Mouse (Mus musculus) embryo, embryonic 11 days (tissue): ENCODE measurements at regions not wholly inside any gene's neighbourhood (a gene's known extent, or its start where the extent isn't known, plus 50 kb on each side); places are given as distances from the start of the nearest gene placed in this dataset.

Experiments
- DNase-seq: peaks from one replicate; pipeline ENCODE4 v3.0.0-alpha.2; 2015

DNA sequence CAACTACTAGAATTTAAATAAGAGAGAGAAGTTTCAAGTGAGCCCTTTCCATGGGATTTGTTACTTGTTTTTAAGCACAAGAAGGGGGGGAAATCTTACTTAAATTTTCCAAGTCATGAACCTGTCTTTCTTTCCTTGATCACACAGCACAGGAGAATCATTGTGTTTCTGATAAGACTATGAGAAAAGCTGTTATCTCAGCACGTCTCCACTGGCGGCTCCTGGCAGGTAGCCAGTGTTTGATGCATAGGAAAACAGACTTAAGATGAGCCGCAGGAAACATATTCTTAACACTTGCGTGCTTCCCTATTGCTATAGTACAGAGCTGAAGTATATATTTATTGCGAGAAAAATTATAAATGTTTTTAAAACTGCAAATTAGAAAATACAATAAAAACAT lies 920.3 kb downstream of the Efna5 start:
- no peak for DNase-seq

DNA sequence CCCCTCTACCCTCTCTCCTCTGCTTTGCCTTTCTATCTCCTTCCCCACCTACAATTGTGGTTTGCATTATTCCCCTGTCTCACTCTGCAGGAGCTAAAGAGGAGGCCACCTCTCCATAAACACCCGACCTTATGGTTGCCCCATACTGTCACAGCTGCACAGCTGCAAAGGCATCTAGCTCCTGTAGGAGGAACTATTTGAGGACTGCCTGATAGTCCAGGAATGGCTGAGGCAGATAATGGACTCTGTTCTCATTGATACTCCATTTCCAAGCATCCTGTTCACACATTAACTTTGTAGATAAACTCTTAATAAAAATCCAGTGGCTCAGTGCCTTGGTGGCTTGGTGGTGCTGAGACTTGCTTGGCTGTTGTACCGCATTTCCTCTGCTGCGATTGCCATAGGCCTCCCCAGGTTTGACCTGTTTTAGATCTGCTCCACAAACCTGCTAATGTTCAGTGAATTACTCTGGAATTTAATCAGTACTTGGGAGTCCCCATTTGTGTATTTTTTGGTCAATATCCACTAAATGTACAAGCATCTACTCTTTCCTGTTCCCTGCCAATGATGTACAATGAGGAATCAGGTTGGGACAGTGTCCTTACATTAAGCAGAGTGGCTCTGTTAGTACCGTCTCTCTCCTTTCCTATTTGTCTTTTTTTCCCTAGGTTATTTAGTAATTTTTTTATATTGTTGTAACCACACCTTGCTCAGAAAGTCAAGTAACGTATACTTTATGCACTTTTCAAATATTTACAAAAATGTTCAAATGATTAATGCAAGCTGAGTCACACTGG lies 920.9 kb downstream of the Efna5 start:
- no peak for DNase-seq

DNA sequence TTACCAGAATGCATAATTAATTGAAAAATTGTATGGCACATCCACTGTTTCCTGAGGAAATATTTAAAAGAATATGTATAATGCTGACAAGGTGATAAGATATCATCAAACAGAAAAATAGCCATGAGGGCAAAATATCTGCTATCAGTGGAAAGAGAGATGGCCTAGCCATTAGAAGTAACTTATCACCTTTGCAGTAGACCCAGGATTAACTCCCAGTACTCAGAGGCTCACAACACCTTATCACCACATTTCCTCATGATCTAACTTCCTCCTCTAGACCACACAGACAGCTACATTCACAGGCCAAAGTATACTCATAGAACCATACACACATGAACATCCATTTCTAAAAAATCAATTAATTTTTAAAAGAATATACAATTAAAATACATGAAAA lies 963.4 kb downstream of the Efna5 start:
- no peak for DNase-seq

DNA sequence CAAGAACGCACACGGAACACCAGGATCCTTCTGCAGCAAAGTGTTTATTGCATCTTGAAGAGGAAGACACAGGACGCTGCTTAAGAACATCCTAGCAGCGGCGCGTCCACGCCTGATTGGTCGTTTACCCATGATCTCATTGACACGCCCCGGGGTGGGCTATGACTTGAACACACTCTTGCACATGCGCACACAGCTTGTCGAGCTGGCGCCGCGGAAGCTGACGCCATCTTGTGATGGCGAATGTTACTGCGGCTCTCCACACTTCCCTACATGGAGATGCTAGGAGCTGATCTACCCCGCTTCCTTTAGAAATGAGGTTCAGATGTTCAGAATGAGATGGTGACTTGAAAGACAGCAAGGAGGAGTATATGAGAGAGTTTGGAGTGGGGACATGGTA lies 978.2 kb downstream of the Efna5 start:
- no peak for DNase-seq

DNA sequence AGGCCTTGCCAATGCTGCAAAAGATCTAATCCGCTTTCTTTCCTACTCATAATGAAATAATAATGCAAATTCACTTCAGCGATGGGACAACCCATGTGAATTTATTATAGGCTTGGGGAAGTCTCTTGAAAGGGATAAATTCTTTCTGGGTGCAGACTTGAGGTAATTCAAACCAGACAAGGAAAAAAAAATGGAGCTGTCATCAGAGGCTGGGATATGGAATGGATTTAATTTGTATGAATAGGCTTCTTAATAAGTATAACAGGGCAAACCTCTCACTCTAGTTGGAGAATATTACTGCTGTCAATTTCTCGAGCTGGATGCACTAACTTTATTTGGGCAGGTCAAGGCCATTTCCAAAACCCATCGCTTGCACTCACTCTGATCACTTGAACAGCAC lies 990.5 kb downstream of the Efna5 start:
- DNase-seq = peak; percentile 34

DNA sequence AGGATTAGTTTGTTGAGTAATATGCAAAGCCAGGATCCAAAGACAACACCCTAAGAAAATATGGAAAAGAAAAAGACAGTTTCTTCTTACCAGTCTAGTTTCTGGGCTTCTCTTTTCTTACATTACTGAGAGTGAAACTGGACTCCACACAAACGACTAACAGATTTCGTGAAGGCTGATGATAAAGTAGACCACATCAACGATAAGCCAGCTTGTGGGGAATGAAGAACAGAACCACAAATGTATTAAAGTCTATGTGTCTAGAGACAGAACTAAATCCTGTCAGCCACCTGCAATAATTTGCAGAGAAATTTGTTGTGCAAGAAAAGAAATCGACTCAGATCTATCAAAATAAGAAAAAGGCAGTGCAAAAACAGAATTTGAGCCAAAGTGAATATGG lies 1015.0 kb downstream of the Efna5 start:
- DNase-seq = no peak

DNA sequence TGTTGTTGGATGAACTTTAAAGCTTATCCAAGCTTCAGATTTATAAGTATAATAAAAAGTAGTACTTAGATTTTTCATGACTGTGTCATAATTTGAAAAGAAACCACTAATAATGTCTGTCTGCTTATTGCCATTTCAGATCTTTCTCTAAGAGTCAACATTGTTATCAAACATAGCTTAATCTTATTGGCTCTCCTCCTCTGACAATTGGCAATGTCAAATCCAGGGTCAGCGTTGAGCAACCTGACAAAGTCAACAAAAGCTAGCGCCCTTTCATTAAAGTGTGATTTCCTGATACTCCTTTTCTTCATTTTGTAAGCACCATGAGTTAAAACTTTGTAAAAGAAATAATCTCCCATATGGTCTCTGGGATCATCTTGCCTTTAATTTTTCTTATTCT lies 1018.7 kb downstream of the Efna5 start:
- no peak for DNase-seq

DNA sequence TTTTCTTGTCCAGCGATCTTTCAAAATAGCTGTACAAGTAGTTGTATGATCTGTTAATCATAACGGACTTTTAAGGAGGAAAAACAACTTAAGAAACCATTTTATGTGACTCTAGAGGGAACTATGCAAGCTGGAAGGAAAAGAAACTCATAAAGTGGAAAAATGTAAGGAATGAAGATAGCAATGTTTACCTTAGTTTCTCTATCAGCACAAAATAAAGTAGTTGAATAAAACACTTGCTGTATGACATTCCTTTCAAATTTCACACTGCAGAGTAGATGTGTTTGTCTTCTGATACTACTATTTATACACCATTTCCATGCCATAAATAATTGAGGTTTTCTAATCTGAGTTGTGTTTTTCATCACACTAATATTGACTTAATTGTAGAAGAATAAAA lies 1043.6 kb downstream of the Efna5 start:
- no peak for DNase-seq

DNA sequence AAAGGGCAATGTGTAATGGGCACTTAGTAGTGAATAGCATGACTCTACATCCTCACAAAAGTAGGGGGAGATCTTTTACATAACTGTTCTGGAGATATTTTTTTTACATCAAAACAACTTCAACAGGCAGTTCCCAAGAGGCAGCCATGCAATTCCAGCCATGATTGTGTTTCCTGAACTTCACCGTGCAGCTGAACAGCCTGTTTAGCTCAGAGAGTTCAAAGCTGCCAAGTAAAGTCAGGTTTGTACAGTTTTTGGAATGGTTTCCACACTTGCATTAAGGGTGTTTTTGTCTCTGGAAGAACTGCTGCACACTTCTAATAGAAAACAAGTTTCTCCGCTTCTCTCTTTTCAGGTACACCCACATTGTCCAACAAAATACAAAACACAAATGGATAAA lies 1065.6 kb downstream of the Efna5 start:
- no peak for DNase-seq

DNA sequence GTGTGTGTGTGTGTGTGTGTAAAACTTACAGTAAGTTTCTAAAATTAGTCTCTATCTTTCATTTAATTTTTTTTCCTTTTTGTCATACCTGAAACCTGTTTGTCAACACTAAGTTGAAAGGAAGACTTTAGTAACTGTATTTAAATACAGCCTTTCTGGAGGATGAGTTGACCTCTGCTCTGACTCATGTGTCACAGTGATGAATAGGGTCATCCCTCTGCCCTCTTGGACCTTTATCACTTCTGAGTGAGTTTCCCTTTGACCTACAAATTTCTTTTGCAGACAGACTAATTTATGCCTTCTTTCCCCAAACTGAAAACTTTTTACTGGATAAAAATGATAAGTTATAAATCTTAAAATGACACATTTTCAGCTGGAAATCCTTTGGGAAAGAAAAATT lies 1112.8 kb downstream of the Efna5 start:
- DNase-seq = peak; percentile 38

DNA sequence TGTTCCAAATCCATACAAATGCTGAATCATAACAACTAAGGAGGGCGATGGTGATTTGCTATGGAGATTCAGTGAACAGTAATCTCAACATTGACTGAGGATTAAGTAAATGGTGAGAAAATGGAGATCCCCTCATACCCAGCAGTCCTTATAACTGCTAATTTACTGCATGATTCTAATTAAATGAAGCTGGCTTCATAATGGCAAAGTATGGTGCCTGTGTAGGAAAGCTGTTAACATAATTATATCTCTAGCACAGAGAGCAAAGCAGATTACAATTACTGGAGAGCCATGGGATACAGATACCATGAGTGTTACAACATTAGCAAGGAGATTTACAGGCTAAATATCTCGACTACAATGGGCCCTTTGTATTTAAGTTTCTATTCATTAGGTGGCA lies 1116.0 kb downstream of the Efna5 start:
- no peak for DNase-seq
